Mouse (Mus musculus) right cerebral cortex, postnatal 4 days (tissue): ENCODE data around the gene Olfr411.
A peak's percentile ranks its signal among the peaks of the same experiment; 100 is the strongest.

Source experiments
- DNase-seq: peaks from one replicate; pipeline ENCODE4 v3.0.0-alpha.2; 2022

The Olfr411 gene

GRCm38 (mm10) chr11:74352550-74352949 is at the start of gene Olfr411:
TSS of gene Olfr411 (minus strand) at chr11:74352650.
- DNase-seq, result no peak

GRCm38 (mm10) chr11:74402126-74402525 is 49.7 kb upstream of the Olfr411 start:
- DNase-seq, result no peak

DNA sequence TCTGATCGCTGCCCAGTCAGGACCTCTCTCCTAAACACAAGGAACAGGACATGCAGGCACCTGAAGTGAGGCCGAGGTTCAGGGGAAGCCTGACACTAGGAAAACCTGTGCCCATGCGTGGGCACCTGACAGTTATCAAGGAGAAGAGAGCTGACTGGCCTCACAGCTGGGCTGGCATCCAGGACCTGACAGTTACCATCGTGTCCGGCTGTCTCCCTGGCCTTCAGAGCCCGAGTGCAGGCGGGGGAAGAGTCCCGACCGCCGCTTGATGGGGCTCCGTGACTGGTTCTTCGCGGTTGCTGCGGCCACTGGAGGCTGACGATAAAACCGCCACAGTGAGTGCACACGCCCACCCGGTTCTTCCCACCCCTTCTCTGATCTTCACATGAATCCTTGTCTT is 43.1 kb upstream of the Olfr411 start:
- DNase-seq, result no peak

DNA sequence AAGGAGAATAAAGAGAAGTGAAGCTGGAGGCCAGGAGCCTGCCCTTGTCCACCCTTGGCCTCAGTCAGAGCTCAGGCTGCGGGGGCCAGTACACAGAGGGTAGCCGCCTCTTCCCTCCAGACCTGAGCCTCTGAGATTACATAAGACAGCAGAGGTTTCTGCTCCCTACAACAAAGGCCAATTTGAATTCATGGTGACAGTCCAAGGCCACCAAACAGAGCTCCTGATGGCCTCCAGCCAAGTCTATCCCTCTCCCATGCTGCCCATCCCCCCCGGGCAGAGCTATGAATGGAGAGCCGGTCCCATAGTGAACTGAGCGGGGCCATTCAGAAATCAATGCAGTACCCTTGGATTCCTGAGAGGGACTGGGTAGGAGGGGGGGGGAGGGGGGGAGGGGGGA is 41.0 kb upstream of the Olfr411 start:
- peak; percentile 51 for DNase-seq

DNA sequence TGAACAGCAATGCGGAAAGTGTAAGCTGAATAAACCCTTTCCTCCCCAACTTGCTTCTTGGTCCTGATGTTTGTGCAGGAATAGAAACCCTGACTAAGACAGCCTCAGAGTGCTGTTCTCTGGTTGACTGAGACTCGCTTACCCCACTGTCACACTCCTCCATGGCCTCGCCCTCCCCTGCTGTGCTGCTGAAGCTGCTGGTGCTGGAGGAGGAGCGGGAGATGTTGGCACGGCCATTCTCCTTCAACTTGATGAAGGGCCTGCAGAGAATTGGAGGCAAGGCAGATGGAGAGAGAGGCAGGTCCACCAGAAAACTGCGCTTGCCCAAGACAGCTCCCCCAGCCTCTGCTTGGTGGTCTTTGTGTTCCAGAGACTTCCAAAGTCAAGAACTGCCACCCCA is 40.5 kb upstream of the Olfr411 start:
- no peak for DNase-seq

- DNase-seq, result no peak
Measured at GRCm38 (mm10) chr11:74391899-74392298, 39.4 kb upstream of the Olfr411 start.

- DNase-seq, result no peak
Measured at GRCm38 (mm10) chr11:74387203-74387602, 34.8 kb upstream of the Olfr411 start.

GRCm38 (mm10) chr11:74385674-74386073 is 33.2 kb upstream of the Olfr411 start:
- no peak for DNase-seq

DNA sequence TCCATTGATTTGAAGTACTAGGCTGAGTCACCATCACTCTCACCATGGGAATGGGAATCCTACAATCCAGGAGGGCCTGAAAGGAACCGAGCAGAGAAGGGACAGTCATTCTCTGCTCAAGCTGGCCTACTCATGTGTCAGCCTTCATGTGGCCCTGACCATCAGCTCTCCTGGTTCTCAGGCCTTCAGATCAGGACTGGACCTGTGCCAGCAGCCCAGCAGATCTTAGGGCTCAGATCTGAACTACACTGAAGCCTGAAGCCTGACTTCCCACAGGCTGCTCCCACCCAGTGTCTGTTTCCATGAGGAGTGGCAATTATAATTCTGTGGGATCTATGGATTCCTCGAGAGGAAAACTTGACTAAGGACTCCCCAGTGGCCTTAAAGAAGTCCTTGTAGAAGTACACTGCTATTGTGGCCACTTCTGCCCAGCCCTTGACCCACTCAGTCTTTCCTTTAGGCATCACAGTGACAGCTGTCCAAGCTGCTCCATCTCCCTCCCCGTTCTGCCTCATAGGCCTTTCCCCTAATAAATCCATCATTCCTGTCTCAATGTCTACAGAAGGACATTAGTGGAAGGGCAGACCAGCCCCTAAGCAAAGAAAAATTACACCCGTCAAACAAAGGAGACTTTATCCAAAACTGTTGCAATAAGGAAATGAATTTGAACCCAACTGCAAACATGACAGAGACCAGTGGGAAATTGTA is 26.9 kb upstream of the Olfr411 start:
- DNase-seq, result no peak

DNA sequence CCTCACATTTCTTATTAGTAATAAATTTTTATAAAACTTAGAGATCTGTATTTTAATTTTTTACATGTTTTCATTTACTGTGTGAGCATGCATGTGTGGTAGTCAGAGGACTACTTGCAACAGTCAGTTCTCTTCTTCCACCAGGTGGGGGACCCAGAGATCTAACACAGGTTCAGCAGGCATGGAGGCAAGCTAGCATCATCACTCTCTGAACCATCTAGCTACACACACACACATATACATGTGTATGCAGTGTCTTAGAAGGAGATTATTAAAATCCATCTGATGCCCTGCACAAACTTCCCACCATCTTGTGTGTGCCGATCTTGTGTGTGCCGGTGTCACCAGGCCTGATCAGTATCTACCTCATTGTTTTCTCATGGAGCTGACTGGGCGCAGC is 24.4 kb upstream of the Olfr411 start:
- peak; percentile 66 for DNase-seq

DNA sequence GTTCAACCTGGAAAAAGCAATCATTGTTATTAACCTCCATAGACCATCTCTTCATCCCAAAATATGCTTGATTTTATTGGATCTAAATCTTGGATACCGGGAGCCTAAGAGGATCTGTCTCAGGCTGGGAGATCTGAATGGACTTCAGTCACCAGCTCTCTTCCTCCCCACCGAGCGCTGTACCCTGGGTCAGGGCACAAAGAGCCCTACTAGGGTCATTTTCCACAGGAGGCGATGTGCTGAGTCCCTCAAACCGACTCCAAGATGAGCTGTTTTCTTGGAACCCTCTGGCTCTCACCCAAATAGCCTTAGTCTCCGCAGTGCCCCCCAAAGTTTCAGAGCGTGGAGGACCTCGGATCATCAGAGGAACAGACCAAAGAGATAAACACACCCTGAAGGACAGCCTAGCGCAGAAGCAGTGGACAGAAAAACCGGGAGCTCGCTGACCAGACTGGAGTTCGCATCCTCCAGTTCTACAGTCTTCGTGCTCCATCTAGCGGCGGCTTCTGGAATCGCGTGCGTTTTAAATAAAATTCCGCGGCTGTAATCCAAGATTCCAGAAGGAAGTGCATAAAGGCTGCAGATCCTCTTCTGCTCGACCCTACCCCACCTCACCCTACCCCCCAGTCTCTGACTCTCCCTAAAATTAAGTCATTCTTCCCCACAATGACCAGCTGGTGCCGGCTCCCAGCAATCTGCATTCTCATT is 19.1 kb upstream of the Olfr411 start:
- DNase-seq, result peak; percentile 90

- no peak for DNase-seq
Measured at GRCm38 (mm10) chr11:74361769-74362168, 9.3 kb upstream of the Olfr411 start, which contains the start of gene Olfr412. TSS of gene Olfr412 (plus strand) at chr11:74362069.

DNA sequence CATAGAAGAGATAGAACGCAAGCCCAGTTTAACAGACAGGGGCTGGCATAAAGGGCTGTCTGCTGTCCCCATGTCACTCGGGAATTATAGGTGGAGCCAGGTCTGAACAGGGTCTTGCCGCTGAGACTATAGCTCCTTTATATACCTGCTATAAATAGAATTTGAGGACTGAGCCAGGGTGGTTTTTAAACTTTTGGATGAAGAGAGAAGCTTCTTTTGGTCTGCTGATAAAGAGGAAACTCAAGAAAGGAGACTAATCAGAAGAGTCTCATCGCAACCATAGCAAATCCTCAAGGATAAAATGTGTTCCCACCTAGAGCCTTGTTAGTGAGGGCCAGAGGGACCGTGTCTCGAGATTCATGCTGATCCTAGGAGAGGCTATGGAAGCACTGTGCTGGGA is 14.5 kb downstream of the Olfr411 start, which contains the start of gene Olfr410:
TSS of gene Olfr410 (minus strand) at position 101 of the 400 bp plus-strand sequence.
- no peak for DNase-seq

- DNase-seq, result no peak
Measured at GRCm38 (mm10) chr11:74328781-74329180, 23.7 kb downstream of the Olfr411 start.

- no peak for DNase-seq
Measured at GRCm38 (mm10) chr11:74326044-74326443, 26.4 kb downstream of the Olfr411 start.
